Mouse (Mus musculus) heart, adult 2 months (tissue): ENCODE data around the gene Runx2. TPM values are rescaled to one million over a fixed set of nuclear protein-coding genes. Genes with fewer than 3 reads are reported as not detected.

Experiments
- DNase-seq, 2 experiments: peaks; one replicate each; pipeline ENCODE4 v3.0.0; 2021
- H3K27ac ChIP-seq: fragments of 200-600 bp; 2 replicates; pipeline ENCODE4 v1.8.1; 2022
- H3K27me3 ChIP-seq: fragments of 200-500 bp; 2 replicates; pipeline ENCODE4 v1.6.1; 2012; ENCODE audit warnings: mild to moderate bottlenecking, low read length, inconsistent platforms, mixed read lengths; ENCODE audit not compliant: control insufficient read depth, insufficient read depth
- H3K36me3 ChIP-seq: fragments of 200-500 bp; 2 replicates; pipeline ENCODE4 v1.6.1; 2012; ENCODE audit warnings: low read length, inconsistent platforms; ENCODE audit not compliant: control insufficient read depth, insufficient read depth
- H3K4me1 ChIP-seq: fragments of 200-500 bp; 2 replicates; pipeline ENCODE4 v1.6.1; 2011; ENCODE audit warnings: low read length; ENCODE audit not compliant: control insufficient read depth, insufficient read depth
- H3K4me3 ChIP-seq: fragments of 200-600 bp; 2 replicates; pipeline ENCODE4 v1.8.1; 2022
- H3K79me2 ChIP-seq: fragments of 200-500 bp; replicated peaks from 2 replicates; pipeline ENCODE4 v1.6.1; 2012; ENCODE audit warnings: mild to moderate bottlenecking, inconsistent platforms, low read length, moderate library complexity, mixed read lengths; ENCODE audit not compliant: control insufficient read depth, insufficient read depth
- H3K9ac ChIP-seq: fragments of 200-500 bp; 2 replicates; pipeline ENCODE4 v1.6.1; 2012; ENCODE audit warnings: low read depth, mild to moderate bottlenecking, control low read depth, inconsistent platforms, low read length, mixed read lengths
- CTCF ChIP-seq: fragments of 200-600 bp; IDR thresholded peaks from 2 replicates; pipeline ENCODE4 v1.8.1; 2022; ENCODE audit warnings: antibody characterized with exemption, mild to moderate bottlenecking, moderate library complexity
- EP300 ChIP-seq: fragments of 200-500 bp; IDR thresholded peaks from 2 replicates; pipeline ENCODE4 v1.6.1; 2011; ENCODE audit warnings: low read depth, low read length, control low read depth; ENCODE audit not compliant: insufficient read depth
- POLR2A ChIP-seq: fragments of 200-500 bp; IDR thresholded peaks from 2 replicates; pipeline ENCODE4 v1.6.1; 2011; ENCODE audit warnings: mild to moderate bottlenecking, low read depth, low read length, control low read depth; ENCODE audit not compliant: insufficient read depth
- WGBS: fragments of 180-500 bp; shearing (Covaris S2); methylation state at CpG from one replicate; pipeline ENCODE4 v1.1.7; 2018; 5-methylcytosine and 5-hydroxymethylcytosine counted together
- intact Hi-C: fragments of 180-260 bp; cut with DNase I; formaldehyde crosslinking; loops from one replicate; pipeline ENCODE4 v1.15.1; 2025
- polyA plus RNA-seq: library from polyadenylated mRNA; depleted of rRNA; stranded (reverse); fragments of >200 nt; gene quantifications from 2 replicates; pipeline ENCODE4 v1.2.3, GENCODE M21; 2012
- total RNA-seq, 2 experiments: library from RNA; stranded (reverse); gene quantifications; 2 replicates each; pipeline ENCODE4 v1.2.3; 2021

Runx2 gene
- total and polyA plus RNA-seq, 3 experiments: 0.41 to 0.76 (median 0.57) TPM

DNA sequence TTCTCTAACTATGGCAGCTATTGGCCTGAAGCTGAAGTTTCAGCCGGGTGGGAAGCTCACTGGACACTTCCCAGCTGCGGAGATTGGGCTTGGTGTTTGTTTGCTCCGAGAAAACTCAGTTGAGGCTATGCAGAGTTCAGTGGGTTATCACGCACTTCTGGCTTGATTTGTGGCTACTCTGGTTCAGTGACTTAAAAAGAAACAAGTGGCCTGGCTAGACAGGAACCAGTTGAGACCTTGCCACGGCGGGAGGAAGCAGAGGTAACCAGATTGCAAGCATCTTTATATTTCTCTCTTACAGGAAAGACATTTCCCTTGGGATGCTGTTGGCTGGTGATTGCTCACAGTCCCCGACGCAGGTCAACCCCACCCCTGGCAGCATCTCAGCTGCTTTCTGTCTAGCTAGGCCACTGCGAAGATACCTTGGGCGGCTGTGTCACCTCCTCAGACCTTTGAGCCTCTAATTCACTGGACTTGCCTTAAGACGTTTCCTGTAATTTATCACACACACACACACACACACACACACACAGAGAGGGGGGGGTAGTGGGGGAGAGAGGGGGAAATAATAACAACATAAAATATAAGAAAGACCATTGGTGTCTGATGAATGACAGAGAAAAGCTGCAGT lies 324.3 kb downstream of the Runx2 start:
- 31% methylated on average over 11 of the region's 11 CpGs for WGBS
- DNase-seq: no peak

DNA sequence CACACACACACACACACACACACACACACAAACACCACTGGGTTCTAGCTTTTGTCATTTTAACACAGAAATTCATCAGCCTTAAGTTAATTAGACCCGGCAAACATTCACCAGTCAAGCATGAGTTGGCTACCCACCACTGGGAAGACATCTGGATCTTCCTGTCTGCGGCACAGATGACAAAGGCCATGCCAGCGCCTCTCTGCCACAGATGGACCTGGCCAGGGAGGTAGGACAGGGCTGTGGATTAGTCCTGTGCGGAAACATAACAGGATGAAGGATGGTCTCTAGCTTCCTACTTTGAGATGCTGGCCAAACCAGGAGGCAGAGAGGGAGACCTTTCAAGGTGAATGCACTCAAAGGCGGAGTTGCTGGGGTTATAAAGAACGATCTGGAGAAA lies 325.3 kb downstream of the Runx2 start:
- Histone ChIP-seq H3K27ac (no peak overlapping the region), H3K4me3 (no peak overlapping the region), H3K79me2 (no peaks in the 10 kb centered on the region), H3K4me1 (no peaks in the 10 kb centered on the region; the same call in 1 of the 2 replicates), H3K36me3 (no peaks in the 10 kb centered on the region), H3K9ac (no peak overlapping the region), H3K27me3 (no peaks in the 10 kb centered on the region)
- DNase-seq: no peak
- TF ChIP-seq POLR2A: no peak
- no peak for TF ChIP-seq CTCF
- no peak for TF ChIP-seq EP300
- 84% methylated on average over 6 of the region's 6 CpGs for WGBS
- intact Hi-C loops: no loop called here

More for the DNA sequence above, 324.3 kb downstream of the Runx2 start:
- no peak overlapping the region for H3K4me3 ChIP-seq
- no peaks in the 10 kb centered on the region; the same call in 1 of the 2 replicates for H3K4me1 ChIP-seq
- TF ChIP-seq CTCF: no peak
- TF ChIP-seq EP300: no peak
- no peak for TF ChIP-seq POLR2A
- no peaks in the 10 kb centered on the region for H3K36me3 ChIP-seq
- no peaks in the 10 kb centered on the region for H3K79me2 ChIP-seq
- intact Hi-C loops: no loop called here
- no peak overlapping the region for H3K9ac ChIP-seq
- no peaks in the 10 kb centered on the region for H3K27me3 ChIP-seq
- no peak overlapping the region for H3K27ac ChIP-seq

DNA sequence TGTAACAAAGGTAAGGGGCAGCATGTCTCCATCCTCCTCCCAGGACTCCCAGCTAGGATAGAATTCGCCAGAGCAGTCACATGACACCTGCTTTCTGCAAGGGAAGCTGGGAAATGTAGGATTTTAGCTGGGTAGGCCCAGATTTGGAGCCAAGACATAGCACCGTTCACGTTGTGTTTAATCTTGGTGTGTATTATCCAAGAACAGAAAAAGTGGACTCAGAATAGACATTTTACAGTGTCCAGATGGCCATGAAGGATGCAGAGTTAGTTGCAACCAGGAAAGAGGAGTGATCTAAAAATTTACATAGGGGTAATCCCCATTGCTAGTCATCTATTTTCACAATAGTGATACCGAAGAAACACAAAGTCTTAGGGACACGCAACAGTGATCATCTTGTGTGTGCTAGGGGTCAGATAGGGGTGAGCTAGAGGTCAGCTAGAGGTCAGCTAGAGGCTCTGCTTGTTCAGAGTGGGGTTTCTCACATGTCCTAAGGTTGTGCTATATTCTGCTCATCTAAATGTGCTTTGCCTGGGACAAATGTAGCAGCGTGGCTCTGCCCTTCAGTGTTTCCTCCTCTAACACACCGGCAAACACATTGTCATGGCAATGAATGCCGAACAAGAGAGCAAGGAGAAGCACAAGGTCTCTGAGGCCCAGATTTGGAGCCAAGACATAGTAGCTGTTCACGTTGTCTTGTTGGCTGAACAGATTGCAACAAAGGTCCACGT lies 326.9 kb downstream of the Runx2 start:
- DNase-seq: no peak
- Histone ChIP-seq H3K36me3 (no peaks in the 10 kb centered on the region), H3K27me3 (no peaks in the 10 kb centered on the region), H3K4me1 (no peaks in the 10 kb centered on the region; the same call in 1 of the 2 replicates), H3K4me3 (no peak overlapping the region), H3K9ac (no peak overlapping the region), H3K79me2 (no peaks in the 10 kb centered on the region), H3K27ac (no peak overlapping the region)
- TF ChIP-seq EP300: no peak
- no peak for TF ChIP-seq POLR2A
- no peak for TF ChIP-seq CTCF
- intact Hi-C loops: no loop called here
- 82% methylated on average over 10 of the region's 10 CpGs for WGBS

DNA sequence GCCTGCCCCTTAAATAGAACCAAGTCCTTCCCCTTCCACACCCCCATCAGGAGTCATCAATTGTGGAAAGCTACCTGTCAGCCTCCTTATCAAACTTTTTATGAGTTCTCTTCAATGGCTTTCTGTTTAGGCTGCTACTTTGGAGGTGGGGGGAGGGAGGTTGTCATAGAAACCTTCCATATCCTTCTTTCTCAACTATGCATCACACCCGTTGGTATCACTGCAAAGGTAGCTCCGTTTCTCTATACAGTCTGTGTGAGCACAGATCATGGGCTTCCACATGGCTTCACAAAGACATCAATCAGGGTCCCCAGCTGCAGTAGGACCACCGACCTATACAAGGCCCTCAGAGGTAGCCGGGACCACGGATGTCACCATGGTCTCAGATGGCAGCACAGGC lies 329.3 kb downstream of the Runx2 start:
- WGBS: 85% methylated on average over 5 of the region's 5 CpGs
- Histone ChIP-seq H3K36me3 (no peaks in the 10 kb centered on the region), H3K79me2 (no peaks in the 10 kb centered on the region), H3K27me3 (no peaks in the 10 kb centered on the region), H3K4me3 (no peak overlapping the region), H3K27ac (no peak overlapping the region), H3K9ac (no peak overlapping the region), H3K4me1 (no peaks in the 10 kb centered on the region; the same call in 1 of the 2 replicates)
- intact Hi-C loops: no loop called here
- TF ChIP-seq EP300 (no peak), POLR2A (no peak), CTCF (no peak)
- DNase-seq: no peak

DNA sequence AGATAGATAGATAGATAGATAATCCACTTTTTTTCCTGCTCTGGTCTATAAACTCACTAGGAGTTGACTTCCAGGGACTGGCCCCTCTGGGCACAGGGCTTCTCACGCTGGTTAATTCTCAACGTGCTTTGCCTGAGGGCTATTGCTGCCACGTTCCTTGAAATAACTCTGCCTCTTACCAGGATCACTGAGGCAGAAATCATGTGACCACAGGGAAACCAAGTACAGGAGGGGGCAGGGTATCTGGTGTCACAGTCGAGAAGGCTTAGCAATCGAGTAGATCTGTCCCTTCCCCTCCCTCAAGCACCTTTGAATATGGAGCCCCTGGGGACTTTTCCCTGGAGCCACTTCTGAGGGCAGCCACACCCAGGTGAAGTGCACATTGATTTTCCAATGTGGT lies 334.7 kb downstream of the Runx2 start:
- H3K9ac ChIP-seq: no peak overlapping the region
- H3K4me1 ChIP-seq: no peaks in the 10 kb centered on the region
- H3K4me3 ChIP-seq: no peak overlapping the region
- no peaks in the 10 kb centered on the region for H3K36me3 ChIP-seq
- no peaks in the 10 kb centered on the region for H3K27me3 ChIP-seq
- intact Hi-C loops: no loop called here
- no peak for DNase-seq
- TF ChIP-seq CTCF (no peak), EP300 (no peak), POLR2A (no peak)
- H3K79me2 ChIP-seq: no peaks in the 10 kb centered on the region
- WGBS: 61% methylated on average over 5 of the region's 5 CpGs
- no peak overlapping the region for H3K27ac ChIP-seq

DNA sequence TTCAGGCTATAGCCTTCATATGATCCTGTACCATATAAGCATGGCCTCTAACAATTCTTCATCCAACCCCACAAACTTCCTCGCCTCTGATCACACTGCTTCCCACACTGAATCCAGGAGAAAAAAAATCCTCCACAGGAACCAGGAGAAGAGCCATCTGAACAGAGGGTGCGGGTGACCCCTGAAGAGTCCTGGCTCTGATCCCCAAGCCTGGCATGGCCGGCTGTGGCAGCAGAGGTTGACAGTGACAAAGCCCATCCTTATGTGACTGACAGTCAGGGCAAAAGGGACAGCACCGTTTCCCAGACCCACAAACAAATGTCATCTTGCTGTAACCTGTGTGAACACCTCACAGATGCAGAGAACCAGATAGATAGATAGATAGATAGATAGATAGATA lies 335.1 kb downstream of the Runx2 start:
- Histone ChIP-seq H3K4me3 (no peak overlapping the region), H3K9ac (no peak overlapping the region), H3K27me3 (no peaks in the 10 kb centered on the region), H3K4me1 (no peaks in the 10 kb centered on the region), H3K27ac (no peak overlapping the region), H3K36me3 (no peaks in the 10 kb centered on the region), H3K79me2 (no peaks in the 10 kb centered on the region)
- WGBS: 61% methylated on average over 4 of the region's 4 CpGs
- TF ChIP-seq POLR2A (no peak), EP300 (no peak), CTCF (no peak)
- no peak for DNase-seq
- intact Hi-C loops: no loop called here
